Mouse (Mus musculus) heart, embryonic 13.5 days (tissue): ENCODE results near the gene Sbpl. TPM values are rescaled to one million over a fixed set of nuclear protein-coding genes. Genes with fewer than 3 reads are reported as not detected.
A peak's percentile ranks its signal among the peaks of the same experiment; 100 is the strongest.

ENCODE experiments used
- ATAC-seq: fragments of 200-750 bp; cut with Nextera tagmentation; 2 replicates; pipeline ENCODE4 v1.8.0; 2017; ENCODE audit warnings: moderate TSS enrichment; ENCODE audit not compliant: insufficient number of reproducible peaks, low FRiP score, low TSS enrichment; ENCODE audit errors: extremely low read depth
- H3K27ac ChIP-seq: fragments of 300-500 bp; sonication (generic); replicated peaks from 2 replicates; pipeline ENCODE4 v1.5.1; 2015; ENCODE audit warnings: moderate library complexity, mild to moderate bottlenecking, inconsistent platforms
- H3K27me3 ChIP-seq: fragments of 300-500 bp; sonication (generic); replicated peaks from 2 replicates; pipeline ENCODE4 v1.6.1; 2015; ENCODE audit warnings: mild to moderate bottlenecking, inconsistent platforms
- H3K36me3 ChIP-seq: fragments of 300-500 bp; sonication (generic); 2 replicates; pipeline ENCODE4 v1.6.1; 2015; ENCODE audit warnings: mild to moderate bottlenecking, inconsistent platforms
- H3K4me1 ChIP-seq: fragments of 300-500 bp; sonication (generic); 2 replicates; pipeline ENCODE4 v1.6.1; 2015; ENCODE audit warnings: inconsistent platforms
- H3K4me2 ChIP-seq: fragments of 300-500 bp; sonication (generic); 2 replicates; pipeline ENCODE4 v1.6.1; 2015; ENCODE audit warnings: inconsistent platforms, mild to moderate bottlenecking, moderate library complexity
- H3K4me3 ChIP-seq: fragments of 300-500 bp; sonication (generic); 2 replicates; pipeline ENCODE4 v1.5.1; 2015; ENCODE audit warnings: moderate library complexity, mild to moderate bottlenecking, inconsistent platforms
- H3K9ac ChIP-seq: fragments of 300-500 bp; sonication (generic); 2 replicates; pipeline ENCODE4 v1.6.1; 2015; ENCODE audit warnings: inconsistent platforms, mild to moderate bottlenecking, moderate library complexity
- H3K9me3 ChIP-seq: fragments of 300-500 bp; sonication (generic); 2 replicates; pipeline ENCODE4 v1.6.1; 2016; ENCODE audit warnings: inconsistent platforms
- WGBS: fragments of 180-500 bp; shearing (Covaris S2); methylation state at CpG from one replicate; pipeline ENCODE4 v1.1.7; 2015; ENCODE audit warnings: mixed read lengths; 5-methylcytosine and 5-hydroxymethylcytosine counted together
- polyA plus RNA-seq: library from polyadenylated mRNA; unstranded; fragments of >200 nt; fragmentation: Nextera tagmentation; extraction: Ambion mirVana; gene quantifications from 2 replicates; pipeline ENCODE4 v1.2.1, GENCODE M21; 2015

Sbpl gene
- not detected in 2 replicates for polyA plus RNA-seq

- no peak for ATAC-seq
- H3K27me3 ChIP-seq: 0 out of 2 replicates have a peak, but pooled peaks cover 5% of the 10 kb centered on the region
Measured at GRCm38 (mm10) chr17:23955174-23955573, at the start of gene Sbpl. Sbpl (minus strand) TSS chr17:23955274.

GRCm38 (mm10) chr17:24004071-24004665 lies 49.1 kb upstream of the Sbpl start:
- Histone ChIP-seq H3K27ac (no peak overlapping the region), H3K27me3 (peaks cover 11% of the 10 kb centered on the region; the same call in 1 of the 2 replicates), H3K9ac (no peak overlapping the region), H3K4me3 (no peak overlapping the region), H3K4me2 (no peak overlapping the region), H3K9me3 (no peaks in the 10 kb centered on the region; the same call in 1 of the 2 replicates), H3K4me1 (peaks cover 17% of the 10 kb centered on the region), H3K36me3 (no peaks in the 10 kb centered on the region)
- no peak for ATAC-seq
- WGBS: 81% methylated on average over 14 of the region's 14 CpGs

More at GRCm38 (mm10) chr17:23955174-23955573, at the start of gene Sbpl:
- H3K9me3 ChIP-seq: no peaks in the 10 kb centered on the region
- H3K4me2 ChIP-seq: no peak within 1 kb of the TSS
- no peak within 1 kb of the TSS for H3K27ac ChIP-seq
- no peak within 1 kb of the TSS for H3K4me3 ChIP-seq
- WGBS: 65% methylated on average over 5 of the region's 5 CpGs
- H3K4me1 ChIP-seq: no peaks in the 10 kb centered on the region
- no peaks in the 10 kb centered on the region for H3K36me3 ChIP-seq
- no peak within 1 kb of the TSS for H3K9ac ChIP-seq

GRCm38 (mm10) chr17:24000404-24000803 lies 45.3 kb upstream of the Sbpl start:
- Histone ChIP-seq H3K9me3 (no peaks in the 10 kb centered on the region), H3K36me3 (no peaks in the 10 kb centered on the region), H3K4me2 (no peak overlapping the region), H3K27me3 (peaks cover 30% of the 10 kb centered on the region), H3K4me1 (peaks cover 17% of the 10 kb centered on the region), H3K9ac (no peak overlapping the region), H3K27ac (peak overlapping the region; percentile 37; the same call in 1 of the 2 replicates), H3K4me3 (no peak overlapping the region)
- no peak; the same call in 1 of the 2 replicates for ATAC-seq
- 18% methylated on average over 5 of the region's 5 CpGs for WGBS

- no peak overlapping the region for H3K27ac ChIP-seq
Measured at GRCm38 (mm10) chr17:23998383-23998782, 43.3 kb upstream of the Sbpl start.

GRCm38 (mm10) chr17:23997901-23998300 lies 42.8 kb upstream of the Sbpl start, which contains the start of gene Prss22:
Prss22 (minus strand) TSS chr17:23998100.
- 47% methylated on average over 2 of the region's 2 CpGs for WGBS
- no peak within 1 kb of the TSS for H3K27ac ChIP-seq

More at GRCm38 (mm10) chr17:23998383-23998782, 43.3 kb upstream of the Sbpl start:
- Histone ChIP-seq H3K4me3 (no peak overlapping the region), H3K4me1 (peaks cover 21% of the 10 kb centered on the region), H3K9me3 (no peaks in the 10 kb centered on the region), H3K9ac (no peak overlapping the region), H3K36me3 (no peaks in the 10 kb centered on the region), H3K27me3 (peaks cover 48% of the 10 kb centered on the region), H3K4me2 (no peak overlapping the region)
- ATAC-seq: no peak
- 47% methylated on average over 6 of the region's 6 CpGs for WGBS

GRCm38 (mm10) chr17:23995421-23995820 lies 40.3 kb upstream of the Sbpl start:
- peaks cover 19% of the 10 kb centered on the region for H3K4me1 ChIP-seq
- no peak overlapping the region for H3K4me2 ChIP-seq
- WGBS: 39% methylated on average over 1 of the region's 1 CpGs
- H3K27ac ChIP-seq: no peak overlapping the region
- no peak overlapping the region for H3K9ac ChIP-seq
- no peaks in the 10 kb centered on the region for H3K36me3 ChIP-seq
- ATAC-seq: no peak
- no peaks in the 10 kb centered on the region for H3K9me3 ChIP-seq
- H3K27me3 ChIP-seq: peaks cover 48% of the 10 kb centered on the region
- no peak overlapping the region for H3K4me3 ChIP-seq

More at GRCm38 (mm10) chr17:23997901-23998300, 42.8 kb upstream of the Sbpl start, which contains the start of gene Prss22:
- Histone ChIP-seq H3K4me3 (no peak within 1 kb of the TSS), H3K4me2 (no peak within 1 kb of the TSS), H3K36me3 (no peaks in the 10 kb centered on the region), H3K27me3 (peaks cover 48% of the 10 kb centered on the region), H3K9ac (no peak within 1 kb of the TSS), H3K4me1 (peaks cover 25% of the 10 kb centered on the region), H3K9me3 (no peaks in the 10 kb centered on the region)
- no peak for ATAC-seq

GRCm38 (mm10) chr17:23994667-23995066 lies 39.6 kb upstream of the Sbpl start:
- 64% methylated on average over 7 of the region's 7 CpGs for WGBS
- Histone ChIP-seq H3K4me3 (no peak overlapping the region), H3K4me1 (peaks cover 11% of the 10 kb centered on the region), H3K27ac (no peak overlapping the region), H3K4me2 (no peak overlapping the region), H3K9me3 (no peaks in the 10 kb centered on the region), H3K36me3 (no peaks in the 10 kb centered on the region), H3K9ac (no peak overlapping the region), H3K27me3 (peaks cover 53% of the 10 kb centered on the region)
- no peak for ATAC-seq

- Histone ChIP-seq H3K27ac (no peak overlapping the region), H3K36me3 (no peaks in the 10 kb centered on the region), H3K27me3 (peaks cover 53% of the 10 kb centered on the region), H3K4me2 (peak overlapping the region; percentile 65), H3K9me3 (no peaks in the 10 kb centered on the region), H3K9ac (peak overlapping the region; percentile 51), H3K4me1 (peaks cover 8% of the 10 kb centered on the region), H3K4me3 (peak overlapping the region; percentile 24)
- WGBS: 11% methylated on average over 31 of the region's 31 CpGs
- ATAC-seq: peak; percentile 13; the same call in 1 of the 2 replicates
Measured at GRCm38 (mm10) chr17:23993559-23994428, 38.7 kb upstream of the Sbpl start.

- Histone ChIP-seq H3K4me2 (peak overlapping the region; percentile 65), H3K4me1 (peaks cover 8% of the 10 kb centered on the region), H3K27ac (no peak overlapping the region), H3K36me3 (no peaks in the 10 kb centered on the region), H3K9ac (peak overlapping the region; percentile 50; the same call in 1 of the 2 replicates), H3K4me3 (peak overlapping the region; percentile 24), H3K27me3 (peaks cover 53% of the 10 kb centered on the region), H3K9me3 (no peaks in the 10 kb centered on the region)
- no peak for ATAC-seq
- WGBS: 61% methylated on average over 9 of the region's 9 CpGs
Measured at GRCm38 (mm10) chr17:23992789-23993553, 37.9 kb upstream of the Sbpl start.

GRCm38 (mm10) chr17:23989802-23990201 lies 34.7 kb upstream of the Sbpl start:
- Histone ChIP-seq H3K27ac (no peak overlapping the region), H3K4me3 (no peak overlapping the region), H3K4me2 (no peak overlapping the region), H3K9me3 (no peaks in the 10 kb centered on the region), H3K4me1 (peaks cover 8% of the 10 kb centered on the region), H3K9ac (no peak overlapping the region), H3K36me3 (no peaks in the 10 kb centered on the region), H3K27me3 (peaks cover 39% of the 10 kb centered on the region)
- WGBS: 37% methylated on average over 2 of the region's 2 CpGs
- ATAC-seq: no peak

GRCm38 (mm10) chr17:23984989-23985388 lies 29.9 kb upstream of the Sbpl start:
- no peak overlapping the region for H3K9ac ChIP-seq
- ATAC-seq: no peak
- no peak overlapping the region for H3K4me2 ChIP-seq
- no peak overlapping the region for H3K27ac ChIP-seq
- H3K4me3 ChIP-seq: no peak overlapping the region
- peaks cover 25% of the 10 kb centered on the region for H3K27me3 ChIP-seq
- 71% methylated on average over 1 of the region's 1 CpGs for WGBS
- no peaks in the 10 kb centered on the region for H3K4me1 ChIP-seq
- H3K9me3 ChIP-seq: no peaks in the 10 kb centered on the region
- H3K36me3 ChIP-seq: no peaks in the 10 kb centered on the region
